Mouse (Mus musculus): ENCODE data around the gene Acnat2. TPM values are rescaled to one million over a fixed set of nuclear protein-coding genes. Genes with fewer than 3 reads are reported as not detected.
"Not testable (repeated sequence)": the region's sequence is repeated elsewhere in the genome, so short reads cannot be mapped to it uniquely, and the experiment has no call there.

Gene Acnat2
- total RNA-seq (2014; fragmentation: Nextera tagmentation): 1.7 TPM in 1 of 2 replicates, not detected in the other
- not detected in 2 replicates for total RNA-seq (2017)

DNA sequence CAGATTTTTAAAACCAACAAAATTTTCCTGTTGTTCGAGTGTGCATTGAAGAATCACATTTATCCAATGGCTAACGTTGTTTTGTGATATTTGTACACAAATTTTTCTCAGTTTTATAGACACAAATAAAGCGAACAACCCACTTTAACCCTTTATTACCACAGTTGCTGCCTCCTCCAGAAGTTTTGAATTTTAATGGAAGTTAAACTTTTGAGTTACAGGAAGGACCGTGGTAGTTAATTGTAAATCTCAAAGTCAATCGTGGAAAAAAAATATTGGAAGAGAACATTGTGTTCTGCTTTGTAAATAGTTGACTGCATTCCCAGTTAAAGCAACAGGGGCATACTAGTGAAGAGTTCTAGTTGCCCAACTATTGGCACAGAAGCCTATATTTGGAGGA, at the start of gene Acnat2:
Acnat2 (minus strand) TSS at position 195 of the 400 bp plus-strand sequence.
- ATAC-seq (replicated peaks; ENCODE audit: low FRiP score, low TSS enrichment, poor library complexity, severe bottlenecking): not testable (repeated sequence)

DNA sequence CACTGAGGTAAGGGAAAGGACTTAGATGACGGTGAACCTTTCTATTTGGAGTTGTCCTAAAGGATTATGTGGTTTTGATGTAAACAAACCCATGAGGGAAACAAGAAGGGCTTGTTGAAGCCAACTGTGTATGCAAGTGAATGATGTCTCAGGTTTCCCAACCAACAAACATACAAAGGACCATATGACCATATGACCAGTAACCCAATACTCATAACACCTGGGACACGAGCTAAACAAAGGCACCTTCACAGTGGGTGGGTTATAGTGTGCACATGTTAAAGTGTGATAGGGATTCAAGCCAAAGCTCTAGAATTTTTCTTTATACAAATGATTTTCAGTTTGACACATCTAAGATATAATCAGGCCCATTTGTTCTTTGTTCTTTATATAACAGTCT, 48.2 kb upstream of the Acnat2 start:
- ATAC-seq (replicated peaks; ENCODE audit: low FRiP score, low TSS enrichment, poor library complexity, severe bottlenecking): no peak

DNA sequence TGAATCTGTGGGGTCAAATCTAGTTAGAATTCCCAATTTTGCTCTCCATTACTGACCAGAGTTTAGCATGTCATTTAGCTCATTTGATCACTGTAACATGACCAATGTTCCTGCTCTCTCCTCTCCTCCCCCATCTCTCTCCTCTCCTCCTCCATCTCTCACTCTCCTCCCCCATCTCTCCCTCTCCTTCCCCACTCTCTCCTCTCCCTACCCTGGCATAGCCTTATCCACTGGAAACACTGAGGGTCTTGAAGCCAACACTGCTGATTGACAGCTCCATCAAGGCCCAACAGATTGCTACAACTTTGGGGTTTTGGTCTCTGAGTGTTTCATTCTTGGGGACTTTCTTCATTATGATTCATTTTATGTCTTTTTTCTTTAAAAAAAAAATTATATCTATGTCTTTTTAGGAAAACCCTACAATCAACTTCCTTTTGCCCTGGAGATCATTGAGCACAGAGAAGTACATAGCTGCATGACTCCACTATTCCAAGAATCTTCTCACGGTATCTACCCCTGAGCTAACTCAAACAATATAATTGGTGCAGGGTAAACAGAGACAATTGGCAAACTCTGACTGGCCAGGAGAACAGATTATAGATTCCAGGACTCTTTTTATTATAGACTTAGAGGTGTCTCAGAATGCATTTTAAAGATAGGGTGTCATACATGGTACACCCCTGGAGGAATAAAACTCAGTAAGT, 44.0 kb upstream of the Acnat2 start:
- ATAC-seq (replicated peaks; ENCODE audit: low FRiP score, low TSS enrichment, poor library complexity, severe bottlenecking): peak; percentile 40; the same call in 1 of the 2 replicates

DNA sequence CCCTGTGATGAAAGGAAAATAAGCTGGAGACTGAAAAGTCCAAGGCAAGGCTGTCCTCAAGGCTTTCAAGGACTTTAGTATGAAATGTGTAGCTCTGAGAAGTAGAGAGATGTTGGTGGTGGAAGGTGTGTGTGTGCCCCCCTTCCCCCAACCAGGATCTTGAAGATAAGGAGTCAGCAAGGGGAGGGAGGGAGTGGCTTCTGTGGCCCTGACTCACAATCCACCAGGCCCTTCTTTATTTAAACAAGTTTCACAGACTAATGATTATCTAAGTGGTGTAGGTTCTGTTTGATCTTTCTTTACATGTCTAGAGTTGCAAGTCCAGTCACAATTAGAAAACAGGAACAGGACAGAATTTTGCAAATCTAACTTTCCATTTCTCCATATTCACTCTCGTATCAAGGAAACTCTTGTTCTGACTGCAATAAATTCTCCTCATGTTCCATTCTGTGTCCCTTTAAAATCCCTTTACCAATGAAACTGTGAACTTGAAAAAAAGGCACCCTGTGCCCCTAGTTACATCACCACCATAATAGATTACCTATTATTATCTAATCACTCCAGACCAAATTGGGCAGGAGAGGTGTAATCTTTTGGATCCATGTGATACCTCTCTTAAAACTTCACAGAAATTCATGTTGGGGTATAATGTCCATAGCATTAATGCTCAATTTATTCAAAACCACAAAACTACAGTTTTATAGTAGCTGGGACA, 43.3 kb upstream of the Acnat2 start:
- ATAC-seq (replicated peaks; ENCODE audit: low FRiP score, low TSS enrichment, poor library complexity, severe bottlenecking): peak; percentile 63

DNA sequence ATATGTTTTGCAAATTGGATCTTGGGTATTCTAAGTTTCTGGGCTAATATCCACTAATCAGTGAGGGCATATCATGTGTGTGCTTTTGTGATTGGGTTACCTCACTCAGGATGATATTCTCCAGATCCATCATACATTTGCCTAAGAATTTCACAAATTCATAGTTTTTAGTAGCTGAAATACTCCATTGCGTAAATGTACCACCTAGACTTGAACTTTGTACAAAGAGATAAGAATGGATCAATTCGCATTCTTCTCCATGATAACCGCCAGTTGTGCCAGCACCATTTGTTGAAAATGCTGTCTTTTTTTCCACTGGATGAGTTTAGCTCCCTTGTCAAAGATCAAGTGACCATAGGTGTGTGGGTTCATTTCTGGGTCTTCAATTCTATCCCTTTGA, 29.0 kb upstream of the Acnat2 start:
- ATAC-seq (replicated peaks; ENCODE audit: low FRiP score, low TSS enrichment, poor library complexity, severe bottlenecking): not testable (repeated sequence)

DNA sequence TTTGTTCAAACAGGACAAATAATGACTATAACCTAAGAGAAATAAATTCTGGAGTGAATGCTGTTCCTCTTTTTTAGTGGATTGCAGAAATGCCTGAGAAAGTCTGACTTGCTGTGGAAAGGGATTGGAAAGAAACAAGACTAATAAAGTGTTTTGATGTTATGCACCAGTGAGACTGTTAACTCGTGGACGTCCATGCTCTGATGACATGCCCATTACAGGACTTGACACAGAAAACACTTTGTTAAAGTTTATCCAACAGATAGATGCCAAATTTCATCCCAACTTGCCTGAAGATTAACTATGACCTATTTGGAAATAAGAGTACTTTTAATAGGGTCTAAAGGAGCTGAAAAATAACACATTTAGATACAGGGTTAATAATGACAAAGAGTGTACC, 2.2 kb upstream of the Acnat2 start:
- not testable (repeated sequence) for ATAC-seq (replicated peaks; ENCODE audit: low FRiP score, low TSS enrichment, poor library complexity, severe bottlenecking)

DNA sequence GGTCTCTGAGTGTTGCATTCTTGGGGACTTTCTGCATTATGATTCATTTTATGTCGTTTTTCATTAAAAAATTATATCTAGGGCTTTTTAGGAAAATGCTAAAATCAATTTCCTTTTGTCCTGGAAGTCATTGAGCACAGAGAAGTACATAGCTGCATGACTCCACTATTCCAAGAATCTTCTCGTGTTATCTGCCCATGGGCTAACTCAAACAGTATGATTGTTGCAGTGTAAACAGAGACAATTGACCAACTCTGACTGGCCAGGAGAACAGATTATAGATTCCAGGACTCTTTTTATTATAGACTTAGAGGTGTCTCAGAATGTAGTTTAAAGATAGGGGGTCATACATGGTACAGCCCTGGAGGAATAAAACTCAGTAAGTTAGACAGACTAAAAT, 21.1 kb downstream of the Acnat2 start:
- no peak for ATAC-seq (replicated peaks; ENCODE audit: low FRiP score, low TSS enrichment, poor library complexity, severe bottlenecking)

DNA sequence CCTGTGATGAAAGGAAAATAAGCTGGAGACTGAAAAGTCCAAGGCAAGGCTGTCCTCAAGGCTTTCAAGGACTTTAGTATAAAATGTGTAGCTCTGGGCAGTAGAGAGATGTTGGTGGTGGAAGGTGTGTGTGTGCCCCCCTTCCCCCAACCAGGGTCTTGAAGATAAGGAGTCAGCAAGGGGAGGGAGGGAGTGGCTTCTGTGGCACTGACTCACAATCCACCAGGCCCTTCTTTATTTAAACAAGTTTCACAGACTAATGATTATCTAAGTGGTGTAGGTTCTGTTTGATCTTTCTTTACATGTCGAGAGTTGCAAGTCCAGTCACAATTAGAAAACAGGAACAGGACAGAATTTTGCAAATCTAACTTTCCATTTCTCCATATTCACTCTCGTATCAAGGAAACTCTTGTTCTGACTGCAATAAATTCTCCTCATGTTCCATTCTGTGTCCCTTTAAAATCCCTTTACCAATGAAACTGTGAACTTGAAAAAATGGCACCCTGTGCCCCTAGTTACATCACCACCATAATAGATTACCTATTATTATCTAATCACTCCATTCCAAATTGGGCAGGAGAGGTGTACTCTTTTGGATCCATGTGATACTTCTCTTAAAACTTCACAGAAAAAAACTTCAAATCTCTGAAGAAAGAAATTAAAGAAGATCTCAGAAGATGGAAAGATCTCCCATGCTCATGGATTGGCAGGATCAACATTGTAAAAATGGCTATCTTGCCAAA, 24.2 kb downstream of the Acnat2 start:
- ATAC-seq (replicated peaks; ENCODE audit: low FRiP score, low TSS enrichment, poor library complexity, severe bottlenecking): not testable (repeated sequence)

DNA sequence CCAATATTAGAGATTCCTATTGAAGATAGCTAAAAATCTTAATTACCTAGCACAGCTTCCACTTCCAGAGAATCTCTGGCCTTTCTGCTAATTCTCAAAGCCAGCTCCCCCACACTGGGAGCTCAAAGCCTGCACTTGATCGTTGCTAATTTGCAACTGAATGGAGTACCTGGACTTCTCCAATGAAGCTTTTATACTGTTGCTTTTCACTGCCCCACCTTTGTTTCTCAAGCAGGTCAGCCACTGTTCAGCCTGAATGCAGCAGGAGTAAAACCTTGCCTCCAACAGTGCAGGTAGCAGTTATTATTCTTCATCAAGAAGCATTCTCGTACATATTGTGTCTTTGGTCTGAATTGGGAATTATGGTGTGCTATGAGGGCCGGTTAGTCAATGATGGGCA, 39.9 kb downstream of the Acnat2 start:
- ATAC-seq (replicated peaks; ENCODE audit: low FRiP score, low TSS enrichment, poor library complexity, severe bottlenecking): not testable (repeated sequence)

DNA sequence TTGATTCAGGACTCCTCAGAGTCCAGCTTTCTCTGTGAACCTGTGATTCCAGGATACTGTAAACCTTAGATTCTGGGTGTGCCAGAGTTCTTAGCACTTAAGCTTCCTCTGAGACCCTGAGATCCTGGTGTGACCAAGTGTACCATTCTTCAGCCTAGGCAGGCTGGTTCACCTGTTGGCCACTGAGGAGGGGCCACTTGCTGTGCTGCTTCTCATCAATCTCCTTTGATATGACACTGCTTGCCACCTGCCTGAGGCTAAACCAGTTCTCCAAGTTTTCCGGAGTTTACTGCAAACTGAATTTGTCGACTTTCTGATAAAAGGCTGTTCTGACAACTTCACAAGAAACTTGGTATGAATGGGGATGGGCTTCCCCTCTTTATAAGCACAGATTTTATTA, 50.9 kb downstream of the Acnat2 start:
- no peak for ATAC-seq (replicated peaks; ENCODE audit: low FRiP score, low TSS enrichment, poor library complexity, severe bottlenecking)

DNA sequence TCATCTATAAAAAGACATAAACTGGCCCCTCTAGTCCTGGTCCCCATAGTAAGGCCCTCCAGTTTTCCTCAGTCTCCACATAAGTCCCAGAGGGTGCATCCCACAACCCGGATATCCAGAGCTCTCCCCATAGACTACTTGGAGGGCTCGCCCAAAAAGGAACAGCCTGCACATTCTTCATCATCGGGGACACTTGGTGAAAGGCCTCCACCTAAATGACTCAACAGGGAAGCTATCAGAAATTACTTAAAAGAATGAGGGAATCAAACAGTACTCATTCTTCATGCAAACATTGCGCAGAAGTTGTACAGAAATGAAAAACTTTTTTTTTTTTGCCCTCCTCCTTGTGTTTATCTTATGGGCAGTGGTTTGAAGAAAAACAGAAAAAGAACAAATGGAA, 57.5 kb downstream of the Acnat2 start:
- ATAC-seq (replicated peaks; ENCODE audit: low FRiP score, low TSS enrichment, poor library complexity, severe bottlenecking): no peak

DNA sequence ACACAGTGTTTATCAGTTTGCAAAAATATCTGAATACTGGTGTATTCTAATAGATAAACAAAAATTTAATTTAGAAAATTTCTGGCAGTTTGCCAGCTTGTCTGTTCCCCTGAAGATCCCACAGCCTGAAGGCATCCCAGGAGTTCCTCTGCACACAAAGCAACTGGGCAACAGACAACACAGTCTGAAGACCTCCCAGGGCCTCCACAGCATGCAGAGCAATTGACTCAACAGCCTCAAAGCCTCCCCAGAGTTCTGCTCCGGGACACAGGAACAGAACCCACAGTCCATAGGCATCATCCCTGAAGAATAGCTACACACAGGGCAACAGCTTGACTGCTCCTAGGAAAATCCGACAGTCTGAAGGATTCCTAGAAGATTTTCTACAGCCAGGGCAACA, 59.3 kb downstream of the Acnat2 start:
- no peak for ATAC-seq (replicated peaks; ENCODE audit: low FRiP score, low TSS enrichment, poor library complexity, severe bottlenecking)

DNA sequence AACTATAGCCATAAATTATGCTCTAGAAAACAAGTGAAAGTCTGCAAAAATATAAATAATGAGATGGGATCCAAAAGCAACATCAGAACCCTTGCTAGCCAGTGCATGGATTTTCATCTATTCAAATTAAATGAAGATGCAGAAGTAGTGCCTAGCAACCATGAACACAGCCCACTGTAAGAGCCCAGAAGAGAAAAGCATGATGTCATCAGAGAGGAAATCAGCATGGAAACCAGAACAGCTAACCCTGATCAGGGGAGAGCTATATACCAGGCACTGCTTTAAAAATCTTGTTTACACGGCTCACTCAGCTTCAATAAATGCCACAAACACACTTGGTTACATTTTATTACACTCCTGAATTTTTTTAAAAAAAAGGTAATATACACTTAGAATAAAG, 60.0 kb downstream of the Acnat2 start:
- ATAC-seq (replicated peaks; ENCODE audit: low FRiP score, low TSS enrichment, poor library complexity, severe bottlenecking): not testable (repeated sequence)

DNA sequence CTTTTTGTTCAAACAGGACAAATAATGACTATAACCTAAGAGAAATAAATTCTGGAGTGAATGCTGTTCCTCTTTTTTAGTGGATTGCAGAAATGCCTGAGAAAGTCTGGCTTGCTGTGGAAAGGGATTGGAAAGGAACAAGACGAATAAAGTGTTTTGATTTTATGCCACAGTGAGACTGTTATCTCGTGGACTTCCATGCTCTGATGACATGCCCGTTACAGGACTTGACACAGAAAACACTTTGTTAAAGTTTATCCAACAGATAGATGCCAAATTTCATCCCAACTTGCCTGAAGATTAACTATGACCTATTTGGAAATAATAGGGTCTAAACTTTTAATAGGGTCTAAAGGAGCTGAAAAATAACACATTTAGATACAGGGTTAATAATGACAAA, 67.9 kb downstream of the Acnat2 start:
- not testable (repeated sequence) for ATAC-seq (replicated peaks; ENCODE audit: low FRiP score, low TSS enrichment, poor library complexity, severe bottlenecking)

DNA sequence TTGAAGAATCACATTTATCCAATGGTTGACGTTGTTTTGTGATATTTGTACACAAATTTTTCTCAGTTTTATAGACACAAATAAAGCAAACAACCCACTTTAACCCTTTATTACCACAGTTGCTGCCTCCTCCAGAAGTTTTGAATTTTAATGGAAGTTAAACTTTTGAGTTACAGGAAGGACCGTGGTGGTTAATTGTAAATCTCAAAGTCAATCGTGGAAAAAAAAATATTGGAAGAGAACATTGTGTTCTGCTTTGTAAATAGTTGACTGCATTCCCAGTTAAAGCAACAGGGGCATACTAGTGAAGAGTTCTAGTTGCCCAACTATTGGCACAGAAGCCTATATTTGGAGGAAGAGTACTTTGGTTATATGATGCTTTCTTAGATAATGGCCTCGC, 70.0 kb downstream of the Acnat2 start:
- ATAC-seq (replicated peaks; ENCODE audit: low FRiP score, low TSS enrichment, poor library complexity, severe bottlenecking): not testable (repeated sequence)

Other genes starting within 250 kb of the Acnat2 start
- 0.72 TPM in 1 of 2 replicates, not detected in the other for gene Acnat1, start 65.8 kb upstream of the Acnat2 start, total RNA-seq (2014; fragmentation: Nextera tagmentation)
- not detected in 2 replicates for gene Acnat1, start 65.8 kb upstream of the Acnat2 start, total RNA-seq (2017)
- 0.40 TPM in 1 of 2 replicates, not detected in the other for gene Baat, start 98.4 kb upstream of the Acnat2 start, total RNA-seq (2014; fragmentation: Nextera tagmentation)
- gene Baat, start 98.4 kb upstream of the Acnat2 start, total RNA-seq (2017): not detected in 2 replicates
- gene Mrpl50, start 112.9 kb upstream of the Acnat2 start, total RNA-seq (2014; fragmentation: Nextera tagmentation): 61.2 and 68.9 TPM in 2 replicates
- 52.4 and 72.4 TPM in 2 replicates for gene Mrpl50, start 112.9 kb upstream of the Acnat2 start, total RNA-seq (2017)
- 10.4 and 10.8 TPM in 2 replicates for gene Zfp189, start 113.0 kb upstream of the Acnat2 start, total RNA-seq (2014; fragmentation: Nextera tagmentation)
- gene Zfp189, start 113.0 kb upstream of the Acnat2 start, total RNA-seq (2017): 7.3 and 11.8 TPM in 2 replicates
- 0.30 TPM in 1 of 2 replicates, not detected in the other for gene Aldob, start 141.4 kb upstream of the Acnat2 start, total RNA-seq (2014; fragmentation: Nextera tagmentation)
- not detected in 2 replicates for gene Aldob, start 141.4 kb upstream of the Acnat2 start, total RNA-seq (2017)
- gene Tmem246, start 189.7 kb upstream of the Acnat2 start, total RNA-seq (2014; fragmentation: Nextera tagmentation): 1.7 and 2.1 TPM in 2 replicates
- gene Tmem246, start 189.7 kb upstream of the Acnat2 start, total RNA-seq (2017): 3.0 and 3.3 TPM in 2 replicates
- 62.2 and 66.1 TPM in 2 replicates for gene Rnf20, start 223.9 kb upstream of the Acnat2 start, total RNA-seq (2014; fragmentation: Nextera tagmentation)
- 153 and 170 TPM in 2 replicates for gene Rnf20, start 223.9 kb upstream of the Acnat2 start, total RNA-seq (2017)